Mouse (Mus musculus) retina, adult 2 months (tissue): ENCODE measurements around the gene 4930539E08Rik.

ENCODE experiments used
- DNase-seq: peaks from one replicate; pipeline ENCODE4 v3.0.0-alpha.2; 2012; ENCODE audit warnings: low read depth, low spot score

4930539E08Rik gene

DNA sequence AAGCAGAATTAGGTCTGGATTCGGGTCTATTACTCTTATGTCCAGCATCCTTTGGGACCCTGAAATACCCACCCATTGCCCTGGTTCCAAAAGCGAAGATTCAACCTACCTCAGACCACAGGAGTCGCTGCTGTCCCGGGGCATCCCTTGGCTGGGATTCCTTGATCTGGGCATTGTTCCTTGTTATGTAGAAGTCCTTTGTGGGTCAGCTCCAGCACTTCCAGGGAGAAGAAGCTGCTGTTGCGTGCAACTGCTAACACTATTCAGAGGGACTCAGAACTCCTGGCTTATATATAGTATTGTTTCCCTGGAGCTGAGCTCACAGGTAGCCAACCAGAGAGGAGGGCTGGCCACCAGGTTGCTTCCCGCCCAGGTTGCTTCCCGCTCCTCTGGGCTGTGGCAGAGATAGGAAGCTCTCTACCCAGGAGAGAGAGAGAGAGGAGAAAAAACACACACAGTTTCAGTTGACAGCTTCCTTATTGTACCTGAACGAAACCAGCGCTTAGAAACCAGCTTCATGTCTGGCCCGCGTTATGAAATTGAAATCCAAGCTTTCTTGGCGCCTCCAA is at the start of gene 4930539E08Rik:
Gene 4930539E08Rik (minus strand): TSS at position 265 of the 569 bp plus-strand sequence.
- DNase-seq: no peak

DNA sequence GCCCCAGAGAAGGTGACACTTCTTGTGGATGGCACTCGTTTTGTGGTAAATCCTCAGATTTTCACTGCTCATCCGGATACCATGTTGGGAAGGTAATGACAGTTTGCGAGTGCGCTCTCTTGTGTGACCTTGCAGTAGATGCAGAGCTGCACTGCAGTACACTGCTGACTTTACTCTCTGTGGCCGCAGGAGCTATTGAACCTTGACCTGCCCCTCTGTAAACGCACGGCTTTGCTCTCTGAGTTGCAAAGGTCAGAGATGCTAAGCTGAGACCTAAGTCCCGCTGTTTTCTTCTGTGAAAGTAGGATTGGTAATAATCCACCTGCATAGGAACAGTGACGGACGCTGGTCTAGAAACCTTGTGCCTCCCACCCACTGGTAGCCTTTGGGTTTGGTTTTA is 46.5 kb upstream of the 4930539E08Rik start:
- DNase-seq: no peak

DNA sequence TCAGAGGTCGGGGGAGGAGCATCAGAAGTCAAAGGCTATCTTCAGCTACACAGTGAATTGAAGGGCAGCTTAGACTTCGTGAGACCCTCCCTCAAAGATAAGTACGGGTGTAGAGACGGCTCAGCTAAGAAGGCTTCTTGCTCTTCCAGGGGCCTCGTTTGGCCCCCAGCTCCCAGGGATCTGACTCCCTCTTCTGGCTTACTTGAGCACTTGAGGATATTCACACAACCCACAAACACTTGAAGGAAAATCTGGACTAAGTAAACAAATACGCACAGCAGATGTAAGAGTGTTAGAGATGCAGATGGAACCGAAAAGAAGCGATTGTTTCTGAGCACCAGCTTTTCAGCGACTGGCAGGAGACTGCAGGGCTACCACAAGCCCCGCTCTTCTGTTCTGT is 45.5 kb upstream of the 4930539E08Rik start:
- DNase-seq: no peak

DNA sequence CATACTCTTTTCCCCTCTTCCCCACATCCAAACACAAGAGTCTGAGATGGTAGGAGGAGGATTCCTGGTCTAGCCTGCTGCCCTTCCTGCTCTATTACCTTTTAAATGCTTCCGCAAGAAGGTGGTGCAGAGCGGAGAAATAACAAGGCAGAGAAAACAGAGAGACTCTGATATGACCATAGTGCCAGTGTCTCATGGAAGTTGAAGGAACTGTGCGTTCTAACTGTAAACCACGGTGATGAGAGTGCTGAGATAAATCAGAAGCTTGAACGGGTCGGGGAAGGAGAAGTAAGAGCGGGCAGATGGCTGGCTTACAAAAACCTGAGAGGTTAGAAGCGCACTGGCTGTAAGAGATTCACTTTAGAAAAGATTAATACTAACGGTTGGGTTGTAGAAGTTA is 39.3 kb upstream of the 4930539E08Rik start:
- DNase-seq: no peak

DNA sequence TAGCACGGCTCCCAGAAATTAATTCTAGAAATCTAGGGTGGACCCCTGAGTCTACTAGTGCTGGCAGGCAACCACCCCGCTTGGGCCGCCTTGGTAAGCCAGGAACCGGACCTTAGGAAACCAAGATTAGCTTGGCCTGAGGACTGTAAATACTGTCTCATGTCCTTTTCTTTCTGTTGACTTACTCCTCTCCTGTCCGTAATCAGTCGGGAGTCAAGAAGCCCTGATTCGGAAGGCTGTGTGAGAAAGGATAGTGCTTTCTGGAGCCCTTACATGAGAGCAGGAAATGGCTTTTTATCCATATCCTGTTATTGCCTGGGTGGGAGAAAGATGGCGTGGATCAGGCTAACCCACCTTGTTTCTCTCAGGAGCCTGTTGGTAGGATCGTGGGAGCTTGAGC is 38.1 kb upstream of the 4930539E08Rik start:
- DNase-seq: no peak

DNA sequence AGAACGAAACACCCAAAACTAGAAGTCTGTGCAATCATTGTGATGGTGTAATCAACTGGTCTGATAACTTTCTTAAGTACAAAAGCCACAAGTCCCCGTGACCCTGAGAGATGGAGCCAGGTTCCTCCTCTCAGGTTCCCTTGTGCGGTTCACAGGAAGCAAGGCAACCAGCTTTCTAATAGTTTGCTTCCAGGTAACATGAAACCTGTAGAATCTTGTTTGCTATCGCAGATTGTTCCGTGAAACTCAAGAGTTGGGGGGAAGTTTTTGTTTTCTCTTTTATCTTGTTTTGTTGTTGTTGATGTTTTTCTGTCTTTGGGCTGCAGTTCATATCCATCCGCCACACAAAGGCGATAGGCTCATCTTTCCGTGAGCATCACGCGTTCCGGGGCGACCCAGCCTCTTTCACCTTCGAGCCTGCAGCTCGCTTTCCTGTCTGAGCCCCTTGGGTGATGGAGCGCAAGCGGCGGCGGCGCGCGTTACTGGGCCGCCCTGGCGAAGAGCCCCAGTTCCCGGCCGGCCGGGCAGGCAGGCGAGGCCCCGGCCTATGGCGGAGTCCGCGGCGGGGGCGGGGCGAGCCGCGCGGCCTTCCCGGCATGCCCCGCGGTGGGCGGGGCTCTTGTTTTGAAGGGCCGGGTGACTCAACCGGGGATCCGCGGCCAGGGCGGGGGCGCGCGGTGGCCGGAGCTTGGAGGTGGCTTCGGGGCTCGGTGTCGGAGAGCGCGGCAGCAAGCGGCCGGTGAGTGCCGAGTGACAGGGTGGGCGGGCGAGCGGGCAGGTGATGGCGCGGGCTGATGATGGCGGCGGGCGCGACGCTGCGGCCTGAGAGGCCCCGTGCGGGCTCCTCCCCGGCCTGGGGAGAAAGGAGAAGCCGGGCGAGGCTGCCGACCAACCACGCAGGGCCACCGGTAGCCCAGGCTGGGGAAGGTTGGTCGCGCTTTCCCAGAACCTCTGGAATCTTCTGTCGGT is 37.0 kb upstream of the 4930539E08Rik start, which contains the start of gene Kctd20:
Gene Kctd20 (plus strand): TSS at position 120 of the 969 bp plus-strand sequence.
- peak; percentile 81 for DNase-seq

DNA sequence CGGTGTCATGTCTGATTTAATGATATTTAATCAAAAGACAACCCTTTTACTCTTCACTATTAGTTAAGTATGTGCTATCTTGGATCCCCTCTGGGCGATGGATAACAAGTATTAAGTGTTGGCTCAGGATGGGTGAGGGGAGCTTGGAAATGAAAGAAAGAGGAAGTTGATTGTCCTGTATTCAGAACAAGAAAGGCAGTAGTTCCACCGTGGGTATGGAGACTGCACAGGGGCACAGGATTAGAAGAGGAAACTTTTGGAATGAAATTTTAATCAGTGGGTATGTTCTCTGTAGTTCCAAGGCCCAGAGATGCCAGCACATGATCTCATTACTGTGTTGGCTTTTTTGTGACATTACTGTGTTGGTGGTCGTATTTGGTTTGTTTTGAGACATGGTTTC is 35.6 kb upstream of the 4930539E08Rik start:
- DNase-seq: no peak

DNA sequence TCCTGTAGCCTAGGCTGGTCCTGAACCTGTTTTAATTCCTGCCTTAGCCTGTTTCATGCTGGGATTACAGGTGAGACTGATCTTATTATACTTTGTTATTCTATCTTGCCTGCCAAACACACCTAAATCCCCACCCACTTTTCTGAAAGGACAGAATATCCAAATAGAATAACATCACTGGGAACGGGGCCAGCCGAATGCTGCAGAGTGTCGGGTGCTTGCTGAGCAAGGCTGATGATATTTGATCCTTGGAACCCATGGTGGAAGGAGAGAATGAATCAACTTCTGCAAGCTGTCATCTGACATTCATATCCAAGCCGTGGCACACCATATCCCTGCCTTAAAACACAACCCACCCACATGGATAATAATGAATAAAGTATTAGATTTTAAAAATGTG is 33.5 kb upstream of the 4930539E08Rik start:
- no peak for DNase-seq

DNA sequence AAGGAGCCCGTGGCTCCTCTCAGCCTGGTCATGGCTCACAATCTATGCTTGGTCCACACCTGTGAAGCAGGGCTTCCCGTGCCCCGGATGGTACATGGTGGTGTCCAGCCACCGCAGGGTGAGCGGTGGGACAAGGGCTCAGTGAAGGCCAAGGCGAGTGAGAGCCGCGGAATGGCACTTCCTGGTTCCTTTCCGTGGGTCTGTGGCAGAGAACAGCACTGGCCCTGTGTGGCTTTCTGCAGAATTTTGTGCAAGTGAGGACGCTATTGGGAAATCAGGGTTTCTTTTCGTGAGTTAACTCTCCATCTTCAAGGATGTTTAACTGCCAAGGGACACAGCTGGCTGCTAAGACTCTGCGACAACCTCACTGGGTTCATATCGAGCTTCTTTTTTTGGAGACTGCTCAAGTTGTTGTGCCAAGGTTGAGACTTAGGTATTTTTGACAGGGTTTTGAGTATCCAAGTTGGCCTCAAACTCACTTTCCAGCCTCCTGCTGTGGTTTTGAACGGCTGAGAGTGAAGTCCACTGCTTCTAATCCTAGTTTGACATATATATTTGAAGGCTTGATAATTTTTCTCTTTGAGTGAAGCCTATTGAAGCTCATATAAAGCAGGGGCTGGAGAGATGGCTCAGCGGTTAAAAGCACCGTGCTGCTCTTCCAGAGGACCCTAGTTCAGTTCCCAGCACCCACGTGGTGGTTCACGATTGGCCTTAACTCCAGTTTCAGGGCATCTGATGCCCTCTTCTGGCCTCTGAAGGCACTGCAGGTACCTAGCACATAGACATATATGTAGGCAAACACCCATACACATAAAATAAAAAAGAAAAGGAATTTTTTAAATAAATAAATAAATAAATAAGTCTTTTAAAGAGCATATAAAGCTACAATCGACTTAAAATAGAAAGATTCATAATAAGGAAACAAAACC is 32.2 kb upstream of the 4930539E08Rik start:
- no peak for DNase-seq

DNA sequence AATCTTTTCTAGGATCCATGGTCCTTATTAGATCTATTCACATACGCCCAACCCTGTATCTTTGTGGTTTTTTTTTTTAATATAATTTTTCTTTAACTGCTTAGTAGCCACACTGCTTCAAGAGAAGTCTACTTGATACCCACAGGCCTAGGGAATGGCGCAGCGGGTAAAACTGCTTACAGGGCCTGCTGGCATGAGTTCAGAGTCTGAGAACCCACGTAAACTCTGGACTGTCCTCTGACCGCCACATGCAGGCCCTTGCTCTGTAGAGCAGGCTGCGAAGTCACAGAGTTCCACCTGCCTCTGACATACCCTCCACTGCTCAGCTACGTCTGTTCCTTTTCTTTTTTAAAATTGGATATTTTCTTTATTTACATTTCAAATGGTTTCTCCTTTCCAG is 29.4 kb upstream of the 4930539E08Rik start:
- no peak for DNase-seq

DNA sequence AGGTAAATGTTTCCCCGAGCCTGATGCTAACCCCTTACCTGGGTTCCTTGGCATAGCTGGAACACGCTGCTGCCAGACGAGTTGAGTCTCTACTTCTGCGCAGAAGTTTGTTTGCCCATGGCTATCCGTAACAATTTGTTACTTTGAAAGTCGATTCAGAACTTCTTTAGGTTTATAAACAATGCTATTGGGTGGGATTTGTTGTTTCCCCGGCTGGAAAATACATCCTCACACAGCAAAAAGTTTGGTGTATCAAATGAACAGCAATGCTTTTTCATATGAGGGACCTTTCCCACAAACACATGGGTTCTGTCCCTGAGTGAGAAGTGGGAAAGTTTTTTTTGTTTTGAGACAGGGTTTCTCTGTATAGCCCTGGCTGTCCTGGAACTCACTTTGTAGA is 28.6 kb upstream of the 4930539E08Rik start, which contains the start of gene Pxt1:
Gene Pxt1 (minus strand): TSS at position 101 of the 400 bp plus-strand sequence.
- no peak for DNase-seq

DNA sequence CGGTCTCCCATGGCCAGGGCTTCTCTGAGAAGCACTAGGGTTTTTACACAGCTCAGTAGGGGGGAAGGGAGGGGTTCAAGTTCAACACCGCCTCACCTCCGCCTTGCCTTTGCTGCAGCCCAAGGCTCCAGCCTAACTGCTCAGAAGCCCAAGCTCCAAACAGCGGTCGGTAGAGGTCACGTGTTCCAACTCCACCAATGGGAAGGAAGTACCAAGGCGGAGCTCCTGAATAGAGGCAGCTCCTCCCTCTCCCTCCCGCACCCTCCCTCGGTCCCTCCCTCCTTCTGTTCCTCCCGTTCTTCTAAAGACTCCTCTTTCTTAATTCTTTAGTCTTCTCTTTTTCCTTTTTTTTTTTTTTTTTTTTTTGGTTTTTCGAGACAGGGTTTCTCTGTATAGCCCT is 27.0 kb upstream of the 4930539E08Rik start:
- DNase-seq: no peak

DNA sequence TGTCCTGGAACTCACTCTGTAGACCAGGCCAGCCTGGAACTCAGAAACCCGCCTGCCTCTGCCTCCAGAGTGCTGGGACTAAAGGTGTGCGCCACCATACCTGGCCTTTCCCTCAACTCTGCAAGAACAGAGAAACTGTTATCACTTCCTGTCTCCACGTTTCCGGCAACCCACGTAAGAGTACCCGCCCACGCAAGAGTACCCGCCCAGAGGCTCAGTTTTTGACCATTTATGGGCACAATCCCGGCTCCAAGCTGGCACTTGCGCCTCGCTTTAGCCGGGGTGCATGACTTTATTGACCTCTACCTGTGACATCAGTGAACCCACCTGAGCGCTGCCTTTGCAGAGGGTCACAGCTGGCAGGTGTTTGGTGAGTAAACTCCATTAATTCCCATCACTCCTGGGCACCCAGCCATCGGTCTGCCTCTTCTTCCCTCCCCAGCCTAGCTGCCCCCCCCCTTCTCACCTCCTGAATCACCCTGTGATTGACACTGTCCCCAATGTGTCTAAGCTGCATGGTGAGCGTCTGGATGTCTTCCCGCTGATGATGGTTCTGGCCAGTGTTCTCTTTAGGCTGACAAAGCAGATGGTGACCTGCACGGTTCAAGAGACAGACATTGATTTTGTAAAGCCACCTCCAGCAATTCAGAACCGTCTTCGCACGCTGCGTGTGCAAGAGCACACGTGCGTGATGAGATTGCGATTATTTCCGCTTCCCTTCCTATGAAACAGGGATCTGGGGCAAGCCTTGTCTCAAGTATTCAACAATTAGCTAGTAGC is 25.8 kb upstream of the 4930539E08Rik start:
- peak; percentile 26 for DNase-seq

DNA sequence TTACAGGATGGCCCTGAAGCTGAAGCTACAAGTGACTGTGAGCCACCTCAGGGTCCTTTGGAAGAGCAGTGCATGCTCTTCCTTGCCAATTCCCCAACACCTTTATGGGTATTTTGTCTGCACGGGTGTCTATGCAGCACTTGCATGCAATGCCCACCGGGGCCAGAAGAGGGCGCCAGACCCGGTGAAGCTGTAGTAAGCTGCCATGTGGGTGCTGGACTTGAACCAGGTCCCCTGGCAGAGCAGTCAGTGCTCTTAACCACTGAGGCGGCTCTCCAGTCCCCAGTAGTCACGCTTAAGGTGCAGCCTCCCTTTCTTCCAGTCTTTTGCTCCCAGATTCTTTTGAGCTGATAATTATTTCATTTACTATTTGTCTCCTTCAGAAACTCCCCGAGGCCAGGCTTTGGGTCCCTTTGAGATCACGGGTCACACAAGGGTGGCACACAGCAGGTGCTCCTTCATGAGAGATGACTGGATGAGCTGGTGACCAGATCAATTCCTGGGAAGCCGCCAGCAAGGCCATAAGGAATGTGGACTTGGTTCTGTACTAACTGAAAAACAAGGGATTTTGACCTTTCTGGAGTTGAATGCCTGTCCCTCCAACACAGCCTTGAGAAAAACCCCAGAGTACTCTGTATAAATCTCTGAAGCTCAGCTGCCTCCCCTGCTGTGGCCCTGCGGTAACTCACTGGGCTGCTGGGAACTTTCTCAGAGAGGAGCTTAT is 21.7 kb upstream of the 4930539E08Rik start:
- no peak for DNase-seq

DNA sequence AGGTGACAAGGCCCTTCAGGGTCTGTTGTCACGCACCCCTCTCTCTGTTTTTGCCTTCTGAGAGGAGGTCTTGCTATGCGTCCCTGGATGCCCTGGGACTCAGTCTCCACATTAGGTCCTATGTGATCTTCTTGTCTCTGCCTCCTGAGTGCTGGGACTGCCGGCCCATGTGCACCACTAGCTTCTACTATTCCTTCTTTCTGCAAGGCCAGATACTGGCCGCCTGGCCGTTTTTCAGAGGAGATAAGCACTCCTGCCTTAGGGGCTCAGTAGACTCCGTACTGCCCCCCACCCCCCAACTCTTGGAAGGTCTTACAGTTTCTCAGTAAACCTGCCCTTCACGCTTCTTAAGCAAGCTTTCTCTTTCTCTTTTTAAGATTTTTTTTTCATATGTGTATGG is 21.0 kb upstream of the 4930539E08Rik start:
- no peak for DNase-seq

DNA sequence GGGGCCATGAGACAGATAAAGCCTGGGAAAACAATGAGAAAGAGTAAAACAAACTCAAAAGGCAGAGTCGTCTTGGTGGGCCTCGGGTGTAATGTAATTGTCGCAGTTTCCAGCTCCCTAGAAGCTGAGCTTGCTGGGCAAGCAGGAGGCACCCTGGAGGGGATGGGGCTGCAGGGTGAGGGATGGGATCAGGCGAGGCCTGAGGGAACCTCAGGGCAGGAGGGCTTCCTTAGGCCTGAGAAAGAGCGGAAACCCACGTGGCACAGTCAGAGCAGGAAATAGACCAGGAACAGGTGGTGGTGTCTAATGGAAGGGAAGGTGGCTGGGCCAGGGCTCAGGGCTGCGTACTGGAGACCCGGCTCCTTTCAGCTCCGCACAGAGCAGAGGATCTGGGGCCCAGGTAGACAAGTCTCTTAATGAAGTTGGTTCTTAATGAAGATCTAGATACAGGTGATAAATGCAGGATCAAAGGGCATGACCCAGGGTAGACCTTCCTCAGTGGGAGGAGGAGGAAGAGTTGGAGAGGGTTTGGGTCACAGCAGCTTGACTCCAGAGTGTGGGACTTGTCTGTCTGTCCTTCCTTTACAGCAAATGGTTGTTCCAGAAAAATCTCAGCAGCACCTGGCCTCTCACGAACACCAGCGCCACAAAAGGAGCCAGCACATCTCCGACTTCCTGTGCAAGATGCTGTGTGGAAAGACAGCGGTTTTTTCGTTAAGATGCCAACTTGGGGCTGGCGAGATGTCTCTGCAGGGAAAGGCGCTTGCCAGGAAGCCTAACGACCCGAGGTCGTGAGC is 19.2 kb upstream of the 4930539E08Rik start:
- DNase-seq: no peak

DNA sequence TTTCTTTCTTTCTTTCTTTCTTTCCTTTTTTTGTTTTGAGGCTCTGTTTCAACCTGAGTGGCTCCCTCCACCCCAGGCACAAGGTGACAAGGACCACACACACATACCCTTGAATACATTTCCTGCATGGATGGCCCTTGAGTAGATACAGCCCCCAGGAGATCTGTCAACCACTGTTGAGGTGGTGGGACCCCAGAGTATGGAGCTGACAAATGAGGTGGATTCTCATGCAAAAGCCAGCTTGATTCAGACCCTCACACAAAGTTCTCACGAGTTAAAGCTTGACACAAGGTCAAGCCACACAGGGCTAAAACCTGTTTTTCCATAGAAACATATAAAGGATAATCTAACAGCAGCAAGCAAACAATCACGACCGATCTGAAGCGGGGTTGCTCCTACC is 17.1 kb upstream of the 4930539E08Rik start:
- no peak for DNase-seq

DNA sequence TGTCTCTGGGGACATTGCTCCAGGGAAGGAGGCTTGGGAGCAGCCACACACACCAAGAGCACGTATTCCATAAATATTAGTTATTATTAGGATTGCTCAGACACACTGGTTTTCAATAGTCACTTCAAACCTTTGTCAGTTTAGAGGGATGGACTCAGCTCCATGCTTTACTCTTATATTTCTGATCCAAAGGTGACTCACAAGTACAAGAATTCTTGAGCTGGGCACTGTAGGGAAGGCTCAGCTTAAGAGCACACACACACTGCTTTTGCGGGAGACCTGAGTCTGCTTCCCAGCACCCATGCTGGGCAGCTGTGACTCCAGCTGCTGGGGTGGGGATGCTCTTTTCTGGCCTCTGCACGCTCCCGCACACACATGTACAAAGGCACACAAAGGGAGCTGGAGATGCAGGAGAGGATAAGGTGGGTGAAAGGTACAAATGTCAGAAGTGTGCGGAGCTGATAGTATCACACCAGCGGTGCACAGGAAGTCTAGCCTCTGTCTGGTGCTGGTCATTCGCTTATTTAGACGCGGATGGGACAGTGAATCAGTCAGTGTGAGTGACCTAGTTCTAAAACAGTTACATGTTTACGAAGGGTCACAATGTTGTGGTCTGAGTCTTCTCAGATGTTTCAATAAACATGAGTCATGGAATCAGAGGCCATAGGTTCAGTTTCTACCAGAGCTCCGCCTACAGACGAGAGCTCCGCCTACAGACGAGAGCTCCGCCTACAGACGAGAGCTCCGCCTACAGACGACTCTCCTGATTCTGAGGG is 16.5 kb upstream of the 4930539E08Rik start:
- DNase-seq: no peak
